ENCODE assay signal across 11 mouse cellular contexts in the genomic region with DNA sequence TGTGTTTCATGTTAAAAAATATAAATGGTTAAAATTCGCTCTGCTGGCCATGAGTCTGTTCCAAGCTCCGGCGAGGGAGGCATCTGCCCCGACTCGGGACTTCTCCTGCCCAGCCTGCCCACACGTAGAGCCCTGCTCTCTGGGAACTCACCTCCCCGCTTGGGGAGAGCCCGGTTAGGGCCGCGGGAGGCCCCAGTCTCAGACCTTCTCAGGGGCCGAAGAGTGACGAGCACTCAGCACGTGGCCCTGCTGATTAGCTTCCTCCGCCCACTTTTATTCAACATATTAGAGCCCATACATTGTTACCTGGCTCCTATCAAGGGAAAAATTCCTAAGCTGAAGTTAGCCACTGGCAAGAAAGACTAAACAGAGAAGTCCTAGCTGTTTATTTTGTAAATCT. TPM values are rescaled to one million over a fixed set of nuclear protein-coding genes. Genes with fewer than 3 reads are reported as not detected.
DNase-seq lines count a peak whose midpoint lies in the region; ATAC-seq and TF ChIP-seq lines count a peak whose summit lies in the region.
"Had no signal": no experiment of that assay in that cellular context is flagged by ENCODE, and none has a peak within 500 bp of the region (broad histone marks: within the 10 kb centered on the region; RNA-seq: fewer than 3 reads in every experiment).

No protein-coding gene starts in this region.

- no peak overlapping the region for H3K9ac ChIP-seq in lung, postnatal 0 days (replicated peaks; ENCODE audit: low read depth)
- no peak overlapping the region for H3K9ac ChIP-seq in liver, embryonic 11.5 days (ENCODE audit: low read depth, low read length)

- 0 out of 2 replicates have a peak, but pooled peaks cover 3% of the 10 kb centered on the region for H3K9me3 ChIP-seq in lung, postnatal 0 days (ENCODE audit: low read length)
- H3K9me3 ChIP-seq in hindbrain, embryonic 10.5 days, result peaks cover 54% of the 10 kb centered on the region
- H3K9me3 ChIP-seq in liver, embryonic 11.5 days (ENCODE audit: control insufficient read depth, low read length), result 0 out of 2 replicates have a peak, but pooled peaks cover 3% of the 10 kb centered on the region

- TF ChIP-seq CTCF in lung, postnatal 0 days (IDR thresholded peaks at IDR 0.05), result no peak

- H3K27ac ChIP-seq in lung, postnatal 0 days (ENCODE audit: low read length), result no peak overlapping the region
- H3K27ac ChIP-seq in hindbrain, embryonic 10.5 days, result no peak overlapping the region
- no peak overlapping the region for H3K27ac ChIP-seq in liver, embryonic 11.5 days (ENCODE audit: low read depth, low read length)
- H3K27ac ChIP-seq: kidney, postnatal 0 days had no signal

- TF ChIP-seq EP300 in lung, postnatal 0 days (IDR thresholded peaks at IDR 0.05), result no peak

- H3K4me3 ChIP-seq in lung, postnatal 0 days (ENCODE audit: low read depth, low read length), result no peak overlapping the region
- no peak overlapping the region for H3K4me3 ChIP-seq in hindbrain, embryonic 10.5 days
- H3K4me3 ChIP-seq in liver, embryonic 11.5 days (ENCODE audit: low read depth, low read length), result no peak overlapping the region
- H3K4me3 ChIP-seq: myocyte had no signal

- H3K4me2 ChIP-seq in lung, postnatal 0 days (replicated peaks; ENCODE audit: low read depth, low read length), result no peak overlapping the region
- no peak overlapping the region for H3K4me2 ChIP-seq in liver, embryonic 11.5 days

- intact Hi-C loops in heart, postnatal 36 days (cut with DNase I), result no loop called here

- WGBS in lung, postnatal 0 days, result 86% methylated on average over 14 of the region's 14 CpGs
- 88% methylated on average over 14 of the region's 14 CpGs for WGBS in hindbrain, embryonic 10.5 days
- WGBS in liver, embryonic 11.5 days, result 83% methylated on average over 14 of the region's 14 CpGs

- H3K36me3 ChIP-seq in lung, postnatal 0 days (ENCODE audit: insufficient read depth, low read length), result no peaks in the 10 kb centered on the region
- no peaks in the 10 kb centered on the region for H3K36me3 ChIP-seq in hindbrain, embryonic 10.5 days
- H3K36me3 ChIP-seq in liver, embryonic 11.5 days (ENCODE audit: control insufficient read depth, insufficient read depth, low read length), result no peaks in the 10 kb centered on the region

- ATAC-seq in lung, postnatal 0 days, result no peak
- ATAC-seq in liver, embryonic 11.5 days (replicated peaks; ENCODE audit: low FRiP score), result no peak

- no peaks in the 10 kb centered on the region for H3K4me1 ChIP-seq in lung, postnatal 0 days (ENCODE audit: insufficient read depth, low read depth, low read length)
- no peaks in the 10 kb centered on the region for H3K4me1 ChIP-seq in hindbrain, embryonic 10.5 days (replicated peaks)
- H3K4me1 ChIP-seq in liver, embryonic 11.5 days (replicated peaks; ENCODE audit: control insufficient read depth, insufficient read depth, low read length), result no peaks in the 10 kb centered on the region

- DNase-seq in 3T3-L1 (ENCODE audit: low read depth, low spot score), result peak; percentile 68
- DNase-seq in B cell, adult 2 months, result peak; percentile 6 to 19
- peak; percentile 54 for DNase-seq in c-Kit-positive CD71-positive TER-119-negative erythroid progenitor cells, embryonic 14.5 days (ENCODE audit: low read depth)
- peak; percentile 5 to 29 for DNase-seq in heart, postnatal 36 days
- DNase-seq in lung, postnatal 0 days (ENCODE audit: low spot score), result peak; percentile 3
- DNase-seq in thymus, postnatal 4 days, result peak; percentile 17
- no peak for DNase-seq in hindbrain, embryonic 10.5 days (ENCODE audit: low spot score)
- DNase-seq in liver, embryonic 11.5 days (ENCODE audit: low spot score), result no peak

- H3K27me3 ChIP-seq in lung, postnatal 0 days (replicated peaks; ENCODE audit: insufficient read depth, low read length), result no peaks in the 10 kb centered on the region
- H3K27me3 ChIP-seq in hindbrain, embryonic 10.5 days (ENCODE audit: insufficient read depth, poor library complexity, severe bottlenecking), result no peaks in the 10 kb centered on the region
- no peaks in the 10 kb centered on the region for H3K27me3 ChIP-seq in liver, embryonic 11.5 days (replicated peaks; ENCODE audit: control insufficient read depth, insufficient read depth, low read length)

RNA-seq across cellular contexts. Expression of gene Cd209e, which starts 51.0 kb away (rescaled TPM):
- total RNA-seq in heart, postnatal 36 days (2021), result not detected
- polyA plus RNA-seq in lung, postnatal 0 days (2015; fragmentation: Nextera tagmentation; extraction: Ambion mirVana), result not detected in 2 replicates
- polyA plus RNA-seq in hindbrain, embryonic 10.5 days (2016; fragmentation: Nextera tagmentation; extraction: Ambion mirVana), result not detected in 2 replicates
- not detected in 2 replicates for polyA plus RNA-seq in liver, embryonic 11.5 days (2014; fragmentation: Nextera tagmentation; extraction: Ambion mirVana)
- polyA plus RNA-seq: embryonic facial prominence, embryonic 11.5 days; kidney, postnatal 0 days; myocyte had no signal

RNA-seq across cellular contexts. Expression of gene Cd209a, which starts 54.3 kb away (rescaled TPM):
- total RNA-seq in heart, postnatal 36 days (2021), result under 1 TPM in 1 of 2 experiments, not detected in 1; 0.53 TPM
- 0.64 and 0.72 TPM in 2 replicates for polyA plus RNA-seq in lung, postnatal 0 days (2015; fragmentation: Nextera tagmentation; extraction: Ambion mirVana)
- polyA plus RNA-seq in hindbrain, embryonic 10.5 days (2016; fragmentation: Nextera tagmentation; extraction: Ambion mirVana), result not detected in 2 replicates
- 0.23 TPM in 1 of 2 replicates, not detected in the other for polyA plus RNA-seq in liver, embryonic 11.5 days (2014; fragmentation: Nextera tagmentation; extraction: Ambion mirVana)
- polyA plus RNA-seq: embryonic facial prominence, embryonic 11.5 days; myocyte had no signal

Comparison
In these comparisons a context has a peak if more than half of its experiments do, and no peak if none do; other contexts are left out.
1. DNase-seq: peak in 3T3-L1 (single experiment), B cell, adult 2 months (2 of 2), c-Kit-positive CD71-positive TER-119-negative erythroid progenitor cells, embryonic 14.5 days (single experiment), heart, postnatal 36 days (2 of 2), lung, postnatal 0 days (single experiment) and thymus, postnatal 4 days (single experiment); none in hindbrain, embryonic 10.5 days (single experiment) and liver, embryonic 11.5 days (single experiment).